Mouse (Mus musculus) forebrain, embryonic 13.5 days (tissue): ENCODE measurements around the gene Olfr1018. TPM values are rescaled to one million over a fixed set of nuclear protein-coding genes. Genes with fewer than 3 reads are reported as not detected.

ENCODE experiments used
- ATAC-seq: fragments of 200-750 bp; cut with Nextera tagmentation; 2 replicates; pipeline ENCODE4 v1.8.0; 2017
- H3K27ac ChIP-seq: fragments of 300-500 bp; sonication (generic); 2 replicates; pipeline ENCODE4 v1.5.1; 2015; ENCODE audit warnings: inconsistent platforms, mild to moderate bottlenecking, moderate library complexity
- H3K27me3 ChIP-seq: fragments of 300-500 bp; sonication (generic); 2 replicates; pipeline ENCODE4 v1.6.1; 2015; ENCODE audit warnings: mild to moderate bottlenecking, inconsistent platforms
- H3K36me3 ChIP-seq: fragments of 300-500 bp; sonication (generic); 2 replicates; pipeline ENCODE4 v1.6.1; 2015; ENCODE audit warnings: mild to moderate bottlenecking, inconsistent platforms; ENCODE audit not compliant: poor library complexity, severe bottlenecking
- H3K4me1 ChIP-seq: fragments of 300-500 bp; sonication (generic); 2 replicates; pipeline ENCODE4 v1.6.1; 2015; ENCODE audit warnings: inconsistent platforms
- H3K4me2 ChIP-seq: fragments of 300-500 bp; sonication (generic); 2 replicates; pipeline ENCODE4 v1.6.1; 2015; ENCODE audit warnings: inconsistent platforms, mild to moderate bottlenecking, moderate library complexity
- H3K4me3 ChIP-seq: fragments of 300-500 bp; sonication (generic); 2 replicates; pipeline ENCODE4 v1.5.1; 2015; ENCODE audit warnings: mild to moderate bottlenecking, inconsistent platforms
- H3K9ac ChIP-seq: fragments of 300-500 bp; sonication (generic); 2 replicates; pipeline ENCODE4 v1.6.1; 2015; ENCODE audit warnings: mild to moderate bottlenecking, inconsistent platforms
- H3K9me3 ChIP-seq: fragments of 300-500 bp; sonication (generic); replicated peaks from 2 replicates; pipeline ENCODE4 v1.6.1; 2016; ENCODE audit warnings: inconsistent platforms
- WGBS: fragments of 180-500 bp; shearing (Covaris S2); methylation state at CpG from one replicate; pipeline ENCODE4 v1.1.7; 2015; 5-methylcytosine and 5-hydroxymethylcytosine counted together
- polyA plus RNA-seq: library from polyadenylated mRNA; unstranded; fragments of >200 nt; fragmentation: Nextera tagmentation; extraction: Ambion mirVana; gene quantifications from 2 replicates; pipeline ENCODE4 v1.2.1, GENCODE M21; 2015

Gene Olfr1018
- not detected in 2 replicates for polyA plus RNA-seq

GRCm38 (mm10) chr2:85818179-85818578 is at the start of gene Olfr1018:
TSS of gene Olfr1018 (plus strand) at chr2:85818479.
- no peaks in the 10 kb centered on the region for H3K36me3 ChIP-seq
- H3K27ac ChIP-seq, result no peak within 1 kb of the TSS
- no peaks in the 10 kb centered on the region for H3K9me3 ChIP-seq
- no peak within 1 kb of the TSS for H3K4me2 ChIP-seq
- ATAC-seq, result no peak
- H3K27me3 ChIP-seq, result no peaks in the 10 kb centered on the region
- H3K4me1 ChIP-seq, result no peaks in the 10 kb centered on the region
- no peak within 1 kb of the TSS for H3K4me3 ChIP-seq
- H3K9ac ChIP-seq, result no peak within 1 kb of the TSS

GRCm38 (mm10) chr2:85772413-85772812 is 45.9 kb upstream of the Olfr1018 start, which contains the start of gene Olfr1014:
TSS of gene Olfr1014 (plus strand) at chr2:85772713.
- H3K9ac ChIP-seq, result no peak within 1 kb of the TSS
- H3K4me1 ChIP-seq, result no peaks in the 10 kb centered on the region
- no peak within 1 kb of the TSS for H3K27ac ChIP-seq
- H3K9me3 ChIP-seq, result no peaks in the 10 kb centered on the region
- H3K27me3 ChIP-seq, result no peaks in the 10 kb centered on the region
- no peak within 1 kb of the TSS for H3K4me2 ChIP-seq
- H3K4me3 ChIP-seq, result no peak within 1 kb of the TSS
- no peak for ATAC-seq
- no peaks in the 10 kb centered on the region for H3K36me3 ChIP-seq

DNA sequence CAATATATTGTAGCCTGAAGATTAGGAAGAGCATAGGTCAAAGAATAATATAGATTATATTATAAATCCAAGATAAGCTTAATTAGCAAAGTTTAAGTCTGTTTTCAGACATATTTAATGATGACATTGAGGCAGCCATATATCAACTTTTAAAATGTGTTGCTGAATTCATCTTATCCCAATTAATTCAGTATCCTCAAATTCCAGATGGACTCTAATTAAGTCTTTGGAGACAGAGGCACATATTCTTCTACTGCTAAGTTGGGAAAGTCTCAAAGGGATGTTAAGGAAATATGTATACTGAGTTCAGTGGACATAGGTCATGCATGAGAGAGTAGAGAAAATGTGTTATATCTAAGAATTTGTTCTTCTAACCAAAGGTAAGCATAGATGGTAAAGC is 36.6 kb upstream of the Olfr1018 start, which contains the start of gene Olfr1015:
Gene Olfr1015, plus strand, starts transcription at position 301 of the 400 bp plus-strand sequence.
- Histone ChIP-seq H3K27ac (no peak within 1 kb of the TSS), H3K27me3 (no peaks in the 10 kb centered on the region), H3K4me1 (no peaks in the 10 kb centered on the region), H3K36me3 (no peaks in the 10 kb centered on the region), H3K4me2 (no peak within 1 kb of the TSS), H3K9me3 (no peaks in the 10 kb centered on the region), H3K9ac (no peak within 1 kb of the TSS), H3K4me3 (no peak within 1 kb of the TSS)
- no peak for ATAC-seq

- WGBS, result 14% methylated on average over 2 of the region's 2 CpGs
Observed at GRCm38 (mm10) chr2:85792331-85792730, 25.9 kb upstream of the Olfr1018 start.

DNA sequence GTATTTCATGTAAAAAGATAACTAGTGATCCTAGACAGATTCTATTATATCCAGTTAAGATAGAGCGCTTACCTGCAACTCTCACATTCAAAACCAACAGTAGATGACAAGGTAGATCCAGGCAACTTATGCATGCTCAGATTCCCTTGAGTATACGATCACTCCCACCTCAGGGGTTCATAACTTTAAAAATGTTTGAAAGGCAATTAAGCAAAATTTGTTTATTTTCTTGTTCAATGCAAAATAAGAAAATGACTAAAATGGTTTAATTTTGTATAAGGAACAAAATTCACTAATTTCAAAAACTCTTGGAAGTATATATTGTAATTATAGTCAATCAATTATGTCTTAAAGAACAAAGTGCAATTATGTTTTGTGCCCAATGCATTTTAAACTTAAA is 15.8 kb upstream of the Olfr1018 start, which contains the start of gene Olfr1016:
Gene Olfr1016, minus strand, starts transcription at position 101 of the 400 bp plus-strand sequence.
- WGBS, result 94% methylated on average over 2 of the region's 2 CpGs
- Histone ChIP-seq H3K27ac (no peak within 1 kb of the TSS), H3K9me3 (no peaks in the 10 kb centered on the region), H3K4me2 (no peak within 1 kb of the TSS), H3K4me1 (no peaks in the 10 kb centered on the region), H3K4me3 (no peak within 1 kb of the TSS), H3K36me3 (no peaks in the 10 kb centered on the region), H3K27me3 (no peaks in the 10 kb centered on the region), H3K9ac (no peak within 1 kb of the TSS)
- ATAC-seq, result no peak

More at GRCm38 (mm10) chr2:85792331-85792730, 25.9 kb upstream of the Olfr1018 start:
- peak; percentile 53; the same call in 1 of the 2 replicates for ATAC-seq
- Histone ChIP-seq H3K27ac (no peak overlapping the region), H3K9me3 (no peaks in the 10 kb centered on the region), H3K4me3 (no peak overlapping the region), H3K27me3 (no peaks in the 10 kb centered on the region), H3K36me3 (no peaks in the 10 kb centered on the region), H3K9ac (no peak overlapping the region), H3K4me1 (no peaks in the 10 kb centered on the region), H3K4me2 (no peak overlapping the region)

- Histone ChIP-seq H3K9me3 (no peaks in the 10 kb centered on the region), H3K36me3 (no peaks in the 10 kb centered on the region), H3K4me3 (no peak overlapping the region), H3K4me1 (no peaks in the 10 kb centered on the region), H3K27ac (no peak overlapping the region), H3K27me3 (no peaks in the 10 kb centered on the region), H3K9ac (no peak overlapping the region), H3K4me2 (no peak overlapping the region)
- ATAC-seq, result no peak
- 95% methylated on average over 4 of the region's 4 CpGs for WGBS
Observed at GRCm38 (mm10) chr2:85804501-85804900, 13.8 kb upstream of the Olfr1018 start.

DNA sequence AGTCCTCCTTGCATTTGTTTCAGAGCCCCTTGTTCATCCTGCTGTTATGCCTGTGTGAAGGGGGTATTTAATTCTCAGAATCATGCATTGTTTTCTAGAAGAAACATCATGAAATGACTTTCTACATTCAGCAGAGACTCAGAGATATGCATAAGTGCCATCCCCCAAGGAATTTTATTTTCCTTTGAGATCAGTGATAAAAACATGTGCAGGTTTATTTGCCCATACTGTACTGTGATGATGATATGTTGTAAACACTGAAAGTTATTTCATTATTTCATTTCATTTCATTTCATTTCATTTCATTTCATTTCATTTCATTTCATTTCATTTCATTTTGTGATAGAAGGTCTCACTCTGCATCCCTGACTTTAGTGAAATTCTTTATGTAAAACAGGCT is 27.1 kb downstream of the Olfr1018 start, which contains the start of gene Olfr1019:
Gene Olfr1019, minus strand, starts transcription at position 101 of the 400 bp plus-strand sequence.
- no peak within 1 kb of the TSS for H3K9ac ChIP-seq

DNA sequence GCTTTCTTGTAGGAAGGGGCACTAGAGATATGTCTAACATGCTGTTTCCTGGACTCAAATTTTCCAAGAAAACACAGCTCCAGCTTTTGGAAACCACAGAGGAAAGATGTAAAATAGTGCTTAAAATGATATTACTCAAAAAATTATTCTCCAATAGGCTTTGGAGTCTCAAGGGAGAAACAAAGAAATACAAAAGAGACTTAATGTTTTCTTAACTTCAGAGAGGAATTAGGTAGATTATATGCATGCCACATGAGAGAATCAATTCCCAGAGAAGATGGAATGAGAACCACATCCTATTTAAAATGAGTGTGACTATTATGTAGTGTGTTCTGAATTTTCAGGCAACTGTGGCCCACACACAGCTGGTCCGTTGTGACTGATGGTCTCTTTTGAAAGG is 28.5 kb downstream of the Olfr1018 start, which contains the start of gene Olfr1020:
Gene Olfr1020, plus strand, starts transcription at position 301 of the 400 bp plus-strand sequence.
- Histone ChIP-seq H3K36me3 (no peaks in the 10 kb centered on the region), H3K4me3 (no peak within 1 kb of the TSS), H3K9ac (no peak within 1 kb of the TSS), H3K4me2 (no peak within 1 kb of the TSS), H3K4me1 (no peaks in the 10 kb centered on the region), H3K27ac (no peak within 1 kb of the TSS), H3K9me3 (no peaks in the 10 kb centered on the region), H3K27me3 (no peaks in the 10 kb centered on the region)
- no peak for ATAC-seq
- WGBS, result 91% methylated on average over 1 of the region's 1 CpGs

More for the DNA sequence above, 27.1 kb downstream of the Olfr1018 start, which contains the start of gene Olfr1019:
- no peak for ATAC-seq
- H3K4me3 ChIP-seq, result no peak within 1 kb of the TSS
- H3K36me3 ChIP-seq, result no peaks in the 10 kb centered on the region
- no peaks in the 10 kb centered on the region for H3K4me1 ChIP-seq
- no peak within 1 kb of the TSS for H3K4me2 ChIP-seq
- no peaks in the 10 kb centered on the region for H3K27me3 ChIP-seq
- no peak within 1 kb of the TSS for H3K27ac ChIP-seq
- H3K9me3 ChIP-seq, result no peaks in the 10 kb centered on the region

GRCm38 (mm10) chr2:85868294-85868693 is 50.0 kb downstream of the Olfr1018 start, which contains the start of gene Olfr1022:
TSS of gene Olfr1022 (plus strand) at chr2:85868594.
- Histone ChIP-seq H3K27ac (no peak within 1 kb of the TSS), H3K9ac (no peak within 1 kb of the TSS), H3K4me1 (no peaks in the 10 kb centered on the region), H3K4me2 (no peak within 1 kb of the TSS), H3K27me3 (no peaks in the 10 kb centered on the region), H3K4me3 (no peak within 1 kb of the TSS), H3K36me3 (no peaks in the 10 kb centered on the region), H3K9me3 (no peaks in the 10 kb centered on the region)
- ATAC-seq, result no peak
- WGBS, result 67% methylated on average over 2 of the region's 2 CpGs

Other genes starting within 250 kb of the Olfr1018 start
- not detected in 2 replicates for gene Olfr996, start 239.3 kb upstream of the Olfr1018 start, polyA plus RNA-seq
- gene Olfr998, start 229.5 kb upstream of the Olfr1018 start, polyA plus RNA-seq, result not detected in 2 replicates
- not detected in 2 replicates for gene Olfr1000, start 206.6 kb upstream of the Olfr1018 start, polyA plus RNA-seq
- gene Olfr1002, start 167.8 kb upstream of the Olfr1018 start, polyA plus RNA-seq, result not detected in 2 replicates
- gene Olfr154, start 154.0 kb upstream of the Olfr1018 start, polyA plus RNA-seq, result not detected in 2 replicates
- not detected in 2 replicates for gene Olfr1006, start 139.7 kb upstream of the Olfr1018 start, polyA plus RNA-seq
- gene Olfr1008, start 129.0 kb upstream of the Olfr1018 start, polyA plus RNA-seq, result not detected in 2 replicates
- not detected in 2 replicates for gene Olfr1009, start 103.1 kb upstream of the Olfr1018 start, polyA plus RNA-seq
- not detected in 2 replicates for gene Olfr1012, start 55.7 kb upstream of the Olfr1018 start, polyA plus RNA-seq
- not detected in 2 replicates for gene Olfr1013, start 51.4 kb upstream of the Olfr1018 start, polyA plus RNA-seq
- not detected in 2 replicates for gene Olfr1014, start 45.8 kb upstream of the Olfr1018 start, polyA plus RNA-seq
- not detected in 2 replicates for gene Olfr1015, start 36.5 kb upstream of the Olfr1018 start, polyA plus RNA-seq
- gene Olfr1016, start 15.9 kb upstream of the Olfr1018 start, polyA plus RNA-seq, result not detected in 2 replicates
- gene Olfr1019, start 27.0 kb downstream of the Olfr1018 start, polyA plus RNA-seq, result not detected in 2 replicates
- not detected in 2 replicates for gene Olfr1020, start 28.6 kb downstream of the Olfr1018 start, polyA plus RNA-seq
- not detected in 2 replicates for gene Olfr1022, start 50.1 kb downstream of the Olfr1018 start, polyA plus RNA-seq
- not detected in 2 replicates for gene Olfr1023, start 67.2 kb downstream of the Olfr1018 start, polyA plus RNA-seq
- gene Olfr1024, start 86.6 kb downstream of the Olfr1018 start, polyA plus RNA-seq, result not detected in 2 replicates
- gene Olfr1025-ps1, start 96.7 kb downstream of the Olfr1018 start, polyA plus RNA-seq, result not detected in 2 replicates
- not detected in 2 replicates for gene Olfr1026, start 103.1 kb downstream of the Olfr1018 start, polyA plus RNA-seq
- gene Olfr1028, start 132.0 kb downstream of the Olfr1018 start, polyA plus RNA-seq, result not detected in 2 replicates
- gene Olfr1029, start 155.4 kb downstream of the Olfr1018 start, polyA plus RNA-seq, result not detected in 2 replicates
- gene Olfr1030, start 160.8 kb downstream of the Olfr1018 start, polyA plus RNA-seq, result not detected in 2 replicates
- not detected in 2 replicates for gene Olfr1031, start 171.8 kb downstream of the Olfr1018 start, polyA plus RNA-seq
- gene Olfr1032, start 187.1 kb downstream of the Olfr1018 start, polyA plus RNA-seq, result not detected in 2 replicates
- gene Olfr1033, start 202.2 kb downstream of the Olfr1018 start, polyA plus RNA-seq, result not detected in 2 replicates
- gene Olfr1034, start 227.4 kb downstream of the Olfr1018 start, polyA plus RNA-seq, result not detected in 2 replicates